Mouse (Mus musculus): ENCODE results near the gene Arhgap8. TPM values are rescaled to one million over a fixed set of nuclear protein-coding genes. Genes with fewer than 3 reads are reported as not detected.

Arhgap8 gene
- total and polyA plus RNA-seq, 3 experiments, result 0.08 TPM; not detected in 2

DNA sequence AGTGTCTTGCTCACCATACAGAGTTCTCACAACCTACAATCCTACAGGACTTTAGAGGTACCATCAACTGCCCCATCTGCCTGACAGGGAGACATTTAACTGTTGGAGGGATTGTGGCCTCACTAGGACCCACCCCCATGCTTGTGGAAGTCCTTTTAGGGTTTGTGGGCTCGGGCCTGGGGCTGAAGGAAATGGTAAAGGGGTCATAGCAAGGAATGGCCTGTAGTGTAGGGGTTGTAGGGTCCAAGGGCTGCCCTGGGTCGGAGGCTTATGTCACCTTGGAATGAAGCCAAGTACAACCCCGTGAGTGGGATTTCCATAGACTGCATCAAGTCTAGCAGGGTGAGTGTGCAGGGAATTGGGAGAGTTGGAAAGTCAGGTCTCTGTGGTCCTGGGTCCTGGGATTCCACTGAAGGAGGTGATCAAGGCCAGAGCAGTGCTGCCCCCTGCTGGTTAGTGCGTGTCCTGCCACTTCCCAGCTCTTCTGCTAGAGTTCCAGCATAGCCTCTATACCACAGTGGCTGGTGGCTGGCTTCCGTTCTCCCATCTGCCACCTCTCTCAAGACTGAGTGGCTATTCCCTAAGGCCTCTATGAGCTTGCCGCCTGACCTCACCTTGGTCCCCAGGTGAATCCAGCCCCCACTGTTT is 19.6 kb upstream of the Arhgap8 start:
- no peak overlapping the region for H3K4me3 ChIP-seq (replicated peaks in 1 of 3; ENCODE audit: low read depth in 2 of 3, low read length in 2 of 3, poor library complexity in 1 of 3)
- in situ Hi-C loops (cut with MboI; ENCODE audit: low pct_ligation_motif_present, low pct_unique_long_range_greater_than_20kb, low sequenced_read_pairs), result loop anchor here (5.0 kb wide), 1 partner anchor 33 kb away; the partner anchor contains the start of gene Prr5
- TF ChIP-seq KAT2A (IDR thresholded peaks at IDR 0.05; ENCODE audit: insufficient replicate concordance, low read length) (no peak), ZC3H11A (IDR thresholded peaks at IDR 0.05; ENCODE audit: low read depth, low read length) (peak; percentile 5; the same call in 1 of the 2 replicates), USF1 (IDR thresholded peaks at IDR 0.05; ENCODE audit: low read depth, low read length) (no peak), CTCF (conservative IDR thresholded peaks at IDR 0.05 in 1 of 2, IDR thresholded peaks at IDR 0.05 in 1 of 2; ENCODE audit: low read depth in 2 of 2, low read length in 2 of 2) (peak; percentile 87 to 95), CHD2 (IDR thresholded peaks at IDR 0.05; ENCODE audit: low read length) (no peak), USF2 (conservative IDR thresholded peaks at IDR 0.05; ENCODE audit: low read depth, low read length) (no peak), RAD21 (IDR thresholded peaks at IDR 0.05; ENCODE audit: low read depth, low read length) (peak; percentile 78), SMC3 (IDR thresholded peaks at IDR 0.05; ENCODE audit: low read depth, low read length) (peak; percentile 92), MEF2A (IDR thresholded peaks at IDR 0.05; ENCODE audit: borderline replicate concordance, low read depth, low read length) (no peak)
- dilution Hi-C loops (cut with MboI; ENCODE audit: extremely low pct_ligation_motif_present, extremely low pct_unique_long_range_greater_than_20kb, low sequenced_read_pairs), result no loop called here
- peaks cover 65 to 94% of the 10 kb centered on the region in 2 experiments for H3K36me3 ChIP-seq (replicated peaks in 1 of 2; ENCODE audit: control insufficient read depth in 1 of 2, insufficient read depth in 1 of 2, low read length in 1 of 2)
- peak; percentile 78 for DNase-seq (ENCODE audit: extremely low read depth)
- no peaks in the 10 kb centered on the region for H3K27me3 ChIP-seq (replicated peaks)
- H3K79me2 ChIP-seq (replicated peaks; ENCODE audit: control insufficient read depth, extremely low read depth, insufficient read depth, poor library complexity, severe bottlenecking), result no peaks in the 10 kb centered on the region; the same call in 1 of the 2 replicates
- H3K4me1 ChIP-seq (ENCODE audit: control insufficient read depth in 1 of 2, insufficient read depth in 2 of 2), result peaks cover 2 to 35% of the 10 kb centered on the region in 2 experiments; a peak in 3 of 4 replicates
- H3K27ac ChIP-seq (ENCODE audit: insufficient read depth, low read depth), result no peak overlapping the region
- no peaks in the 10 kb centered on the region for H3K9me3 ChIP-seq (replicated peaks; ENCODE audit: low read length)
- no peak overlapping the region for H3K9ac ChIP-seq (ENCODE audit: insufficient read depth, low read depth)
- H3K4me2 ChIP-seq (ENCODE audit: insufficient read depth, low read depth, poor library complexity, severe bottlenecking), result no peak overlapping the region

DNA sequence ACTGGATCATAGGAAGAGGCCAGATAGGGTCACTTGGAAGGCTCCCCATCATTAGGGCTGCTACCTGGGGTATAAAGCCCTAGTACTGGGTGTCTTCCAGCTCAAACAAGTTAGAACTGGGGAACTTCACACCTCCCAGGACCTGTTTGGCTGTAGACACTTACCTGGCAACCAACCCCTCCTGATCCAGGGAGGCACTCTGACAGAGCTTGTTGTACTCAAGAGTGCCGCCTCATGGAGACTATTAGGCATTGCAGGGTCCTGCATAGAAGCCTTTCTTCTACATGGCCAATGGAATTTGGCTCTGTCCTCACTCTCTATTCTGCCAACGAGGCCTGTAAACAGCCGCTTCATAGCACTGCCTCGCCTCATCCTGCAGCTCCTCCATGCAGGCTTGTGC is 17.9 kb upstream of the Arhgap8 start:
- Histone ChIP-seq H3K27ac (ENCODE audit: insufficient read depth, low read depth) (no peak overlapping the region), H3K27me3 (replicated peaks) (no peaks in the 10 kb centered on the region), H3K36me3 (replicated peaks in 1 of 2; ENCODE audit: control insufficient read depth in 1 of 2, insufficient read depth in 1 of 2, low read length in 1 of 2) (peaks cover 49 to 77% of the 10 kb centered on the region in 2 experiments), H3K4me1 (ENCODE audit: control insufficient read depth in 1 of 2, insufficient read depth in 2 of 2) (peaks cover 7 to 52% of the 10 kb centered on the region in 2 experiments), H3K4me2 (ENCODE audit: insufficient read depth, low read depth, poor library complexity, severe bottlenecking) (no peak overlapping the region), H3K79me2 (replicated peaks; ENCODE audit: control insufficient read depth, extremely low read depth, insufficient read depth, poor library complexity, severe bottlenecking) (no peaks in the 10 kb centered on the region; the same call in 1 of the 2 replicates), H3K9ac (ENCODE audit: insufficient read depth, low read depth) (no peak overlapping the region), H3K9me3 (replicated peaks; ENCODE audit: low read length) (no peaks in the 10 kb centered on the region), H3K4me3 (replicated peaks in 1 of 3; ENCODE audit: low read depth in 2 of 3, low read length in 2 of 3, poor library complexity in 1 of 3) (no peak overlapping the region)
- DNase-seq (ENCODE audit: extremely low read depth), result peak; percentile 65
- in situ Hi-C loops (cut with MboI; ENCODE audit: low pct_ligation_motif_present, low pct_unique_long_range_greater_than_20kb, low sequenced_read_pairs), result loop anchor here (5.0 kb wide), 1 partner anchor 35 kb away; the partner anchor contains the start of gene Prr5
- TF ChIP-seq MAFK (IDR thresholded peaks at IDR 0.05; ENCODE audit: insufficient replicate concordance, low read length) (no peak), SMC3 (IDR thresholded peaks at IDR 0.05; ENCODE audit: low read depth, low read length) (peak; percentile 86), USF1 (IDR thresholded peaks at IDR 0.05; ENCODE audit: low read depth, low read length) (no peak), CTCF (conservative IDR thresholded peaks at IDR 0.05 in 1 of 2, IDR thresholded peaks at IDR 0.05 in 1 of 2; ENCODE audit: low read depth in 2 of 2, low read length in 2 of 2) (peak; percentile 80 to 95), CHD1 (IDR thresholded peaks at IDR 0.05; ENCODE audit: low read depth, low read length) (no peak), POLR2AphosphoS2 (IDR thresholded peaks at IDR 0.05; ENCODE audit: low read depth, low read length) (no peak), NELFE (IDR thresholded peaks at IDR 0.05; ENCODE audit: low read depth, low read length) (no peak), SIN3A (IDR thresholded peaks at IDR 0.05; ENCODE audit: low read length) (no peak), UBTF (IDR thresholded peaks at IDR 0.05; ENCODE audit: low read depth, low read length) (no peak), TBP (conservative IDR thresholded peaks at IDR 0.05; ENCODE audit: low read depth, low read length) (no peak), NRF1 (IDR thresholded peaks at IDR 0.05; ENCODE audit: low read depth, low read length) (no peak), ZC3H11A (IDR thresholded peaks at IDR 0.05; ENCODE audit: low read depth, low read length) (no peak), RAD21 (IDR thresholded peaks at IDR 0.05; ENCODE audit: low read depth, low read length) (peak; percentile 56), ETS1 (conservative IDR thresholded peaks at IDR 0.05; ENCODE audit: low read depth, low read length) (no peak), RCOR1 (conservative IDR thresholded peaks at IDR 0.05; ENCODE audit: low read depth, low read length) (no peak)
- dilution Hi-C loops (cut with MboI; ENCODE audit: extremely low pct_ligation_motif_present, extremely low pct_unique_long_range_greater_than_20kb, low sequenced_read_pairs), result no loop called here
